17 mouse cellular contexts compared by ENCODE assay signal in genomic region chr7:111736365-111736764, GRCm38 (mm10). TPM values are rescaled to one million over a fixed set of nuclear protein-coding genes. Genes with fewer than 3 reads are reported as not detected.
DNase-seq lines count a peak whose midpoint lies in the region; ATAC-seq and TF ChIP-seq lines count a peak whose summit lies in the region.
"Had no signal": no experiment of that assay in that cellular context is flagged by ENCODE, and none has a peak within 500 bp of the region (broad histone marks: within the 10 kb centered on the region; RNA-seq: fewer than 3 reads in every experiment).

No protein-coding gene starts in this region.

- intact Hi-C loops in left cerebral cortex, postnatal 10 days (cut with DNase I): no loop called here

- TF ChIP-seq EP300 in heart, postnatal 0 days (IDR thresholded peaks at IDR 0.05; ENCODE audit: low read depth): no peak; the same call in 1 of the 2 replicates

- no peaks in the 10 kb centered on the region for H3K9me3 ChIP-seq in heart, postnatal 0 days (replicated peaks; ENCODE audit: control insufficient read depth, low read length)
- no peaks in the 10 kb centered on the region for H3K9me3 ChIP-seq in heart, embryonic 12.5 days (replicated peaks)
- no peaks in the 10 kb centered on the region for H3K9me3 ChIP-seq in forebrain, embryonic 11.5 days (ENCODE audit: control insufficient read depth, low read length)
- H3K9me3 ChIP-seq: embryonic facial prominence, embryonic 13.5 days; forebrain, embryonic 10.5 days; midbrain, embryonic 10.5 days had no signal

- peaks cover 29% of the 10 kb centered on the region for H3K4me1 ChIP-seq in heart, postnatal 0 days (ENCODE audit: control insufficient read depth, insufficient read depth)
- H3K4me1 ChIP-seq in heart, embryonic 12.5 days (replicated peaks): peaks cover 48% of the 10 kb centered on the region
- peaks cover 31% of the 10 kb centered on the region for H3K4me1 ChIP-seq in cerebellum, adult 2 months (ENCODE audit: control insufficient read depth, insufficient read depth, low read length)
- H3K4me1 ChIP-seq in forebrain, embryonic 11.5 days (replicated peaks; ENCODE audit: control insufficient read depth, insufficient read depth, low read length): no peaks in the 10 kb centered on the region

- H3K4me3 ChIP-seq in heart, postnatal 0 days (ENCODE audit: low read depth, low read length): no peak overlapping the region
- H3K4me3 ChIP-seq in heart, embryonic 12.5 days: no peak overlapping the region
- H3K4me3 ChIP-seq in cerebellum, adult 2 months (replicated peaks; ENCODE audit: insufficient read depth, low read depth, low read length): no peak overlapping the region
- H3K4me3 ChIP-seq in forebrain, embryonic 11.5 days (ENCODE audit: low read depth, low read length): no peak overlapping the region
- H3K4me3 ChIP-seq: embryonic facial prominence, embryonic 13.5 days; forebrain, embryonic 10.5 days; midbrain, embryonic 10.5 days; myocyte had no signal

- no peak for TF ChIP-seq CTCF in heart, postnatal 0 days (IDR thresholded peaks at IDR 0.05; ENCODE audit: low read depth)
- no peak for TF ChIP-seq CTCF in cerebellum, adult 2 months (IDR thresholded peaks at IDR 0.05; ENCODE audit: borderline replicate concordance, insufficient read depth, low read depth, low read length)

- H3K36me3 ChIP-seq in heart, postnatal 0 days (replicated peaks; ENCODE audit: control insufficient read depth, insufficient read depth, low read length): no peaks in the 10 kb centered on the region
- H3K36me3 ChIP-seq in heart, embryonic 12.5 days: no peaks in the 10 kb centered on the region
- H3K36me3 ChIP-seq in forebrain, embryonic 11.5 days (ENCODE audit: control insufficient read depth, insufficient read depth, low read length): no peaks in the 10 kb centered on the region
- H3K36me3 ChIP-seq: embryonic facial prominence, embryonic 13.5 days; forebrain, embryonic 10.5 days; G1E; midbrain, embryonic 10.5 days had no signal

- DNase-seq in heart, postnatal 0 days (ENCODE audit: low spot score): no peak
- peak; percentile 37 to 42 for DNase-seq in left cerebral cortex, postnatal 10 days (ENCODE audit: extremely low spot score in 1 of 2, low spot score in 2 of 2)
- DNase-seq in left cerebral cortex, adult 11 months (ENCODE audit: low spot score): no peak
- peak; percentile 68 for DNase-seq in NIH3T3 (ENCODE audit: low read depth)
- DNase-seq in cerebellum, adult 2 months: peak; percentile 34 to 38
- DNase-seq in forebrain, embryonic 11.5 days (ENCODE audit: low spot score): no peak
- DNase-seq: adrenal gland, postnatal 36 days; gastrocnemius, postnatal 10 days; kidney, adult 11 months; lung, embryonic 14.5 days had no signal

- H3K27me3 ChIP-seq in heart, postnatal 0 days (ENCODE audit: control insufficient read depth, insufficient read depth, low read length): no peaks in the 10 kb centered on the region
- no peaks in the 10 kb centered on the region for H3K27me3 ChIP-seq in heart, embryonic 12.5 days (replicated peaks)
- H3K27me3 ChIP-seq in cerebellum, adult 2 months (ENCODE audit: control insufficient read depth, insufficient read depth, low read length): no peaks in the 10 kb centered on the region
- no peaks in the 10 kb centered on the region for H3K27me3 ChIP-seq in forebrain, embryonic 11.5 days (ENCODE audit: control insufficient read depth, insufficient read depth, low read length)
- H3K27me3 ChIP-seq: embryonic facial prominence, embryonic 13.5 days had no signal

- no peak for ATAC-seq in heart, postnatal 0 days (ENCODE audit: insufficient read depth, low read depth)
- ATAC-seq in heart, embryonic 12.5 days (ENCODE audit: insufficient number of reproducible peaks, low FRiP score): no peak
- no peak for ATAC-seq in megakaryocyte, adult 5-6 weeks (ENCODE audit: poor library complexity, severe bottlenecking)
- ATAC-seq in forebrain, embryonic 11.5 days (replicated peaks; ENCODE audit: low FRiP score): no peak

- TF ChIP-seq POLR2A in cerebellum, adult 2 months (IDR thresholded peaks at IDR 0.05; ENCODE audit: borderline replicate concordance, insufficient read depth, low read length): no peak

- H3K9ac ChIP-seq in heart, postnatal 0 days (replicated peaks; ENCODE audit: low read depth, low read length): no peak overlapping the region
- no peak overlapping the region for H3K9ac ChIP-seq in heart, embryonic 12.5 days
- H3K9ac ChIP-seq in forebrain, embryonic 11.5 days (ENCODE audit: low read length): no peak overlapping the region
- H3K9ac ChIP-seq: embryonic facial prominence, embryonic 13.5 days; lung, embryonic 14.5 days had no signal

- H3K27ac ChIP-seq in heart, postnatal 0 days (ENCODE audit: low read depth): 0 out of 2 replicates have a peak overlapping the region, but pooled peaks have one; percentile 12
- H3K27ac ChIP-seq in heart, embryonic 12.5 days (ENCODE audit: poor library complexity, severe bottlenecking): no peak overlapping the region
- no peak overlapping the region for H3K27ac ChIP-seq in cerebellum, adult 2 months (ENCODE audit: insufficient read depth, low read length)
- no peak overlapping the region for H3K27ac ChIP-seq in forebrain, embryonic 11.5 days (ENCODE audit: low read depth, low read length)
- H3K27ac ChIP-seq: embryonic facial prominence, embryonic 13.5 days; forebrain, embryonic 10.5 days; midbrain, embryonic 10.5 days had no signal

- H3K4me2 ChIP-seq in heart, postnatal 0 days (ENCODE audit: low read depth, low read length): no peak overlapping the region
- no peak overlapping the region for H3K4me2 ChIP-seq in heart, embryonic 12.5 days
- no peak overlapping the region for H3K4me2 ChIP-seq in forebrain, embryonic 11.5 days (ENCODE audit: low read depth, low read length, severe bottlenecking)
- H3K4me2 ChIP-seq: embryonic facial prominence, embryonic 13.5 days; lung, embryonic 14.5 days had no signal

- WGBS in heart, postnatal 0 days: 50% methylated on average over 3 of the region's 3 CpGs
- WGBS in heart, embryonic 12.5 days: 58% methylated on average over 3 of the region's 3 CpGs
- 4% methylated on average over 3 of the region's 3 CpGs for WGBS in cerebellum, adult 2 months
- 78% methylated on average over 3 of the region's 3 CpGs for WGBS in forebrain, embryonic 11.5 days

RNA-seq across cellular contexts. Expression of gene Galnt18, which starts 43.4 kb away (rescaled TPM):
- total RNA-seq in heart, postnatal 0 days (2014; rRNA removed; ENCODE audit: low replicate concordance): 16.7 and 27.1 TPM in 2 replicates
- 16.5 and 17.0 TPM in 2 replicates for polyA plus RNA-seq in heart, postnatal 0 days (2015; fragmentation: Nextera tagmentation; extraction: Ambion mirVana)
- polyA plus RNA-seq in heart, embryonic 12.5 days (2016; fragmentation: Nextera tagmentation; extraction: Ambion mirVana): 11.1 and 11.5 TPM in 2 replicates
- total RNA-seq in left cerebral cortex, postnatal 10 days (2021): 10 to 100 TPM; 47.0 to 52.4 TPM
- polyA plus RNA-seq in cerebellum, adult 2 months (2012; rRNA removed): 21.9 and 25.3 TPM in 2 replicates
- not detected in 2 replicates for total RNA-seq in megakaryocyte, adult 5-6 weeks (2015)
- total RNA-seq in megakaryocyte, adult 5-6 weeks (2017): not detected in 2 replicates
- 4.5 and 4.9 TPM in 2 replicates for polyA plus RNA-seq in forebrain, embryonic 11.5 days (2014; fragmentation: Nextera tagmentation; extraction: Ambion mirVana)
- total RNA-seq: G1E had no signal
- polyA plus RNA-seq: G1E had no signal

Comparison
In these comparisons a context has a peak if more than half of its experiments do, and no peak if none do; other contexts are left out.
1. DNase-seq: peak in left cerebral cortex, postnatal 10 days (2 of 2), NIH3T3 (single experiment) and cerebellum, adult 2 months (2 of 2); none in heart, postnatal 0 days (single experiment), left cerebral cortex, adult 11 months (single experiment) and forebrain, embryonic 11.5 days (single experiment).